Mouse (Mus musculus) liver, embryonic 15.5 days (tissue): Measurements from ENCODE around the gene Gm28042. TPM values are rescaled to one million over a fixed set of nuclear protein-coding genes. Genes with fewer than 3 reads are reported as not detected.

Source experiments
- ATAC-seq: fragments of 200-750 bp; cut with Nextera tagmentation; 2 replicates; pipeline ENCODE4 v1.8.0; 2017; ENCODE audit warnings: moderate number of reproducible peaks, mild to moderate bottlenecking, moderate library complexity; ENCODE audit not compliant: insufficient read depth
- H3K27ac ChIP-seq: fragments of 300-500 bp; sonication (generic); replicated peaks from 2 replicates; pipeline ENCODE4 v1.5.1; 2015; ENCODE audit warnings: mild to moderate bottlenecking, inconsistent platforms
- H3K27me3 ChIP-seq: fragments of 300-500 bp; sonication (generic); 2 replicates; pipeline ENCODE4 v1.6.1; 2015; ENCODE audit warnings: mild to moderate bottlenecking, inconsistent platforms
- H3K36me3 ChIP-seq: fragments of 300-500 bp; sonication (generic); replicated peaks from 2 replicates; pipeline ENCODE4 v1.6.1; 2015; ENCODE audit warnings: moderate library complexity, mild to moderate bottlenecking, inconsistent platforms
- H3K4me1 ChIP-seq: fragments of 300-500 bp; sonication (generic); replicated peaks from 2 replicates; pipeline ENCODE4 v1.6.1; 2015; ENCODE audit warnings: inconsistent platforms
- H3K4me2 ChIP-seq: fragments of 300-500 bp; sonication (generic); 2 replicates; pipeline ENCODE4 v1.6.1; 2015; ENCODE audit warnings: moderate library complexity, mild to moderate bottlenecking, inconsistent platforms
- H3K4me3 ChIP-seq: fragments of 300-500 bp; sonication (generic); replicated peaks from 2 replicates; pipeline ENCODE4 v1.5.1; 2015; ENCODE audit warnings: mild to moderate bottlenecking, inconsistent platforms
- H3K9ac ChIP-seq: fragments of 300-500 bp; sonication (generic); 2 replicates; pipeline ENCODE4 v1.6.1; 2015; ENCODE audit warnings: moderate library complexity, mild to moderate bottlenecking, inconsistent platforms
- H3K9me3 ChIP-seq: fragments of 300-500 bp; sonication (generic); replicated peaks from 2 replicates; pipeline ENCODE4 v1.6.1; 2016; ENCODE audit warnings: inconsistent platforms
- WGBS: fragments of 180-500 bp; shearing (Covaris S2); methylation state at CpG from one replicate; pipeline ENCODE4 v1.1.7; 2015; ENCODE audit warnings: mixed read lengths; ENCODE audit not compliant: insufficient replicate concordance; 5-methylcytosine and 5-hydroxymethylcytosine counted together
- polyA plus RNA-seq: library from polyadenylated mRNA; unstranded; fragments of >200 nt; fragmentation: Nextera tagmentation; extraction: Ambion mirVana; gene quantifications from 2 replicates; pipeline ENCODE4 v1.2.1, GENCODE M21; 2015

Gene Gm28042
- polyA plus RNA-seq, 1 experiment from 2014 or later = 0.54 TPM

- H3K4me3 ChIP-seq = no peak overlapping the region
- no peak overlapping the region for H3K4me2 ChIP-seq
- H3K9me3 ChIP-seq = no peaks in the 10 kb centered on the region
- ATAC-seq = no peak
- no peaks in the 10 kb centered on the region for H3K27me3 ChIP-seq
- no peak overlapping the region for H3K27ac ChIP-seq
- H3K9ac ChIP-seq = no peak overlapping the region
- 39% methylated on average over 4 of the region's 4 CpGs for WGBS
- peaks cover 10% of the 10 kb centered on the region; the same call in 1 of the 2 replicates for H3K36me3 ChIP-seq
- H3K4me1 ChIP-seq = peaks cover 3% of the 10 kb centered on the region; the same call in 1 of the 2 replicates
Observed at GRCm38 (mm10) chr2:120044101-120044603, 16.9 kb downstream of the Gm28042 start.

- Histone ChIP-seq H3K4me1 (peaks cover 3% of the 10 kb centered on the region; the same call in 1 of the 2 replicates), H3K9ac (no peak overlapping the region), H3K27ac (no peak overlapping the region), H3K4me3 (no peak overlapping the region), H3K36me3 (peaks cover 10% of the 10 kb centered on the region; the same call in 1 of the 2 replicates), H3K27me3 (no peaks in the 10 kb centered on the region), H3K4me2 (no peak overlapping the region), H3K9me3 (no peaks in the 10 kb centered on the region)
- 60% methylated on average over 3 of the region's 3 CpGs for WGBS
- ATAC-seq = no peak
Observed at GRCm38 (mm10) chr2:120044676-120045075, 17.4 kb downstream of the Gm28042 start.

DNA sequence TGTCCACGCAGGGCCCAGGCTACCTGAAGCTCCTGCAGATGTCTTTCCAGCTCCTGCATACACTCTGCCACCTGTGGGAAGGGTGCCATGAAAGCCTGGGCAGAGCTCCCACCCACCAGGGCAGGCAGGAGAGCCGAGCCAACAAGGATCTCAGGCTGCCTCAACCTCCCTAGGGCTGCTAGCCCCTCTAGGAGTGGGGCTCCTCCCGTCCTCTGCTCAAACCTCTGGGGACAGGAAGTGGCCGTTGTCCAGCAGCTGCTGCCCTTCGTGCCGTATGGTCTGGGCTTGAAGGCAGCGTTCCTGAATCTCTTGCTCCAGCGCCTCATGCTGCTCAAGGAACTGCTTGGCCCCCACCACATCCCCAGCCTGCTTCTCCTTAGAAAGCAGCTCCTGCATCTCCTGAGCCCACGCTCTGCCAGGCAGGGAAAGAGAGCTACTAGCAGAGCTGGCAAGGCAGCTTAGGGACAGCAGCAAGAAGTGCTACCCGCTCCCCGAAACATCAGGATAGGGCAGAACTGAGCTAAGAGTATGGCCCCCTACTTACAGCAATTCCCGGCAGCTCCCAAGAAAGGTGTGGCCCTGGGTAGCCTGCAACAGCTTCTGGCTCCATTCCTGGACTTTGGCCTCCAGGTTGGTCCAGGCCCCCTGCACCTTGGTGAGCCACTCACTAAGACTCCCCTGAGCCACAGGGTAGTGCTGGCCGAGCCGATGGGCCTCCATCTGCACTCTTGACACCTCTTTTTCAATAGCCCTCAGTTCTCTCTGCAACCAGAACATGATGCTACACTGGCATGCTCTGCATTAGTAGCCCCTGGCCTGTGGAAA lies 19.4 kb downstream of the Gm28042 start:
- no peak for ATAC-seq
- peaks cover 4% of the 10 kb centered on the region; the same call in 1 of the 2 replicates for H3K36me3 ChIP-seq
- no peaks in the 10 kb centered on the region for H3K27me3 ChIP-seq
- H3K9ac ChIP-seq = no peak overlapping the region
- H3K9me3 ChIP-seq = no peaks in the 10 kb centered on the region
- H3K27ac ChIP-seq = no peak overlapping the region
- 56% methylated on average over 14 of the region's 14 CpGs for WGBS
- no peak overlapping the region for H3K4me3 ChIP-seq
- no peak overlapping the region for H3K4me2 ChIP-seq
- peaks cover 3% of the 10 kb centered on the region; the same call in 1 of the 2 replicates for H3K4me1 ChIP-seq

DNA sequence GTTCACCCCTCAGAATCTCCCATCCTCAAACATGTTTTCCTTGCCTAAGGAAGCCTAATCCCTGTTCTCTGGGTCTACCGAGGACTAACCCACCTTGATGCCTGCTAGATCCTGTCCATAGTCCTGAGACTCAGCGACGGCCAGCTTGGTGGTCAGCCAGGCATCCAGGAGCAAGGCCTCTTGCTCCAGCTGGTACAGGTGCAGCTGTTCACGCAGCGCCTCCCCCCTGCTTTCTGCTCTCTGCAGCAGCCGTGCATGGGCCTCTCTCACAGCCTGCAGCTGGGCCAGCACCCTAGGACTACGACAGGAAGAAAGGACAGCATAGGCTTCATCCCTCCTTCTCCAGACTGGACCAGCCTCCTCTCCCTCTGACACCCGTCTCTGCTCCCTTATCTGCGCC lies 20.9 kb downstream of the Gm28042 start:
- Histone ChIP-seq H3K27ac (no peak overlapping the region), H3K27me3 (no peaks in the 10 kb centered on the region), H3K36me3 (no peaks in the 10 kb centered on the region), H3K9me3 (no peaks in the 10 kb centered on the region), H3K9ac (no peak overlapping the region), H3K4me1 (peaks cover 3% of the 10 kb centered on the region; the same call in 1 of the 2 replicates), H3K4me3 (no peak overlapping the region), H3K4me2 (no peak overlapping the region)
- WGBS = 62% methylated on average over 9 of the region's 9 CpGs
- no peak for ATAC-seq

- ATAC-seq = no peak
- Histone ChIP-seq H3K27me3 (no peaks in the 10 kb centered on the region), H3K4me3 (no peak overlapping the region), H3K4me2 (no peak overlapping the region), H3K9ac (no peak overlapping the region), H3K36me3 (no peaks in the 10 kb centered on the region), H3K4me1 (no peaks in the 10 kb centered on the region), H3K9me3 (no peaks in the 10 kb centered on the region), H3K27ac (no peak overlapping the region)
- 54% methylated on average over 10 of the region's 10 CpGs for WGBS
Observed at GRCm38 (mm10) chr2:120049632-120050274, 22.5 kb downstream of the Gm28042 start.

- Histone ChIP-seq H3K4me1 (no peaks in the 10 kb centered on the region), H3K27ac (no peak overlapping the region), H3K4me3 (no peak overlapping the region), H3K27me3 (no peaks in the 10 kb centered on the region), H3K36me3 (no peaks in the 10 kb centered on the region), H3K4me2 (no peak overlapping the region), H3K9me3 (no peaks in the 10 kb centered on the region), H3K9ac (no peak overlapping the region)
- no peak for ATAC-seq
- WGBS = 60% methylated on average over 6 of the region's 6 CpGs
Observed at GRCm38 (mm10) chr2:120051405-120051804, 24.1 kb downstream of the Gm28042 start.

GRCm38 (mm10) chr2:120054771-120055552 lies 27.7 kb downstream of the Gm28042 start:
- Histone ChIP-seq H3K27ac (no peak overlapping the region), H3K9me3 (no peaks in the 10 kb centered on the region), H3K4me2 (no peak overlapping the region), H3K4me3 (no peak overlapping the region), H3K27me3 (no peaks in the 10 kb centered on the region; the same call in 1 of the 2 replicates), H3K36me3 (no peaks in the 10 kb centered on the region), H3K4me1 (no peaks in the 10 kb centered on the region), H3K9ac (no peak overlapping the region)
- WGBS = 63% methylated on average over 12 of the region's 12 CpGs
- ATAC-seq = no peak

DNA sequence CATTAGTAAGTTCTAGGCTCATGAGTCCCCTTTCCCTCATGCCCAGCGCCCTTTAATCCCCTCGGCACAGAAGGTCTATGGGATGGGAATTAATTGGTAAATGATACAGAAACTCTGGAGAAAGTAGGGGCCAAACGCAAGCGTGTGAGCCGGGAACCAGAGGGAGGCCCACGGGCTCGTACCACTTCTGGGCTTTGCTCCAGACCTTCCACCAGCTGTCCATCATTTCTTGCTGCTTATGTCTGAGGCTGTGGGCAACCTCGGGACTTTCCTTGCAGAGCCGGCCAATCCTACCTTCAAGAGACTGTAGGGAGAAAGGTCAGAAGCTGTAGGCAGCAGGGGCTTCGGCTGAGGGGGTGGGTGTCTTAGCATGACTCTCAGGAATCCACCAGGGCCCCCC lies 28.6 kb downstream of the Gm28042 start:
- ATAC-seq = no peak
- no peaks in the 10 kb centered on the region; the same call in 1 of the 2 replicates for H3K27me3 ChIP-seq
- 66% methylated on average over 10 of the region's 10 CpGs for WGBS

DNA sequence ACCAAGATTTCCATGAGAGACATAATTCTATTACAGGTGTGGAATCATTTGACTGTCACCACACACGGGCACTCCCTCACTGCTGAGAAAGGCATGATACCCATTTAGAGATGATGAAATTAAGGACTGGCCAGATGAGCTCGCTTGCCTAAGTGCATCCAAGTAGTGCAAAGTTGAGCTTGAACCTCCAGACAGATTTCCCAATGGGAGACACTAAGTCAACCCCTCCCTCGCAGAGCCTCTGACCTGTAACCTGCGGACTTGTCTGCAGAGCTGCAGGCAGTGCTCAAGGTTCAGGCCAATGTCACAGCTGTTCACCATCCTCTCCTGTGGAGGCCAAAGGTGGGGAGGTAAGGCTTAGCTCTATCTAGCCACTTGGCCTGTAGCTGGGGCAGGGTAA lies 31.5 kb downstream of the Gm28042 start:
- Histone ChIP-seq H3K36me3 (no peaks in the 10 kb centered on the region), H3K9me3 (no peaks in the 10 kb centered on the region), H3K27ac (no peak overlapping the region), H3K4me2 (no peak overlapping the region), H3K4me3 (no peak overlapping the region), H3K9ac (no peak overlapping the region), H3K27me3 (no peaks in the 10 kb centered on the region; the same call in 1 of the 2 replicates), H3K4me1 (no peaks in the 10 kb centered on the region)
- 67% methylated on average over 4 of the region's 4 CpGs for WGBS
- ATAC-seq = no peak

More for the DNA sequence above, 28.6 kb downstream of the Gm28042 start:
- Histone ChIP-seq H3K9me3 (no peaks in the 10 kb centered on the region), H3K4me1 (no peaks in the 10 kb centered on the region), H3K27ac (no peak overlapping the region), H3K4me3 (no peak overlapping the region), H3K9ac (no peak overlapping the region), H3K4me2 (no peak overlapping the region), H3K36me3 (no peaks in the 10 kb centered on the region)

- 52% methylated on average over 3 of the region's 3 CpGs for WGBS
- H3K27ac ChIP-seq = no peak overlapping the region
Observed at GRCm38 (mm10) chr2:120059466-120059865, 32.2 kb downstream of the Gm28042 start.

More at GRCm38 (mm10) chr2:120059466-120059865, 32.2 kb downstream of the Gm28042 start:
- no peak overlapping the region for H3K4me3 ChIP-seq
- H3K27me3 ChIP-seq = no peaks in the 10 kb centered on the region; the same call in 1 of the 2 replicates
- no peaks in the 10 kb centered on the region for H3K9me3 ChIP-seq
- H3K36me3 ChIP-seq = no peaks in the 10 kb centered on the region
- H3K4me2 ChIP-seq = no peak overlapping the region
- no peak overlapping the region for H3K9ac ChIP-seq
- ATAC-seq = no peak
- no peaks in the 10 kb centered on the region for H3K4me1 ChIP-seq
